Mouse (Mus musculus) gastrocnemius, postnatal 4 days (tissue): ENCODE data around the gene Ptgfrn. TPM values are rescaled to one million over a fixed set of nuclear protein-coding genes. Genes with fewer than 3 reads are reported as not detected.
A peak's percentile ranks its signal among the peaks of the same experiment; 100 is the strongest.

Experiments
- DNase-seq, 2 experiments: peaks; one replicate each; pipeline ENCODE4 v3.0.0; 2021 to 2022; ENCODE audit warnings: low spot score in 2 of 2, mixed read lengths in 2 of 2
- total RNA-seq, 2 experiments: library from RNA; stranded (reverse); gene quantifications; 2 replicates each; pipeline ENCODE4 v1.2.3; 2021

Ptgfrn gene
- total RNA-seq, 2 experiments from 2014 or later: 87.5 to 90.5 TPM

DNA sequence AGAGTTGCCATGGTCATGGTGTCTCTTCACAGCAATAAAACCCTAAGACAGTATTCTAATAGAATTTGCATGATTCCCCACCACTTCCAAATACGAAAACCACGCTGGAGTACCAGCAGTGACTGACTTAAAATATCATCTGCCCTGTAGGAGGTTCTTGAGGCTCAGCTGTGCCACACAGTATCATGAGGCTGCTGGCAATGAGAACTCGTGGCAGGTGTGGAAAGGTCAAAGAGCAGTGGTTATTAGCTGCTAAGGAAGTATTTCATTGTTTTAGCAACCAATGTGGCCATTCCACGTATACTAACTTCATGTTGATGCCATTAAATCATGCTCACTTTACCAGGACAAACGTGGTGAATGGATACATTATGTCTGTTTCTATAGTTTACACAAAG is 98.9 kb downstream of the Ptgfrn start:
- DNase-seq: no peak

DNA sequence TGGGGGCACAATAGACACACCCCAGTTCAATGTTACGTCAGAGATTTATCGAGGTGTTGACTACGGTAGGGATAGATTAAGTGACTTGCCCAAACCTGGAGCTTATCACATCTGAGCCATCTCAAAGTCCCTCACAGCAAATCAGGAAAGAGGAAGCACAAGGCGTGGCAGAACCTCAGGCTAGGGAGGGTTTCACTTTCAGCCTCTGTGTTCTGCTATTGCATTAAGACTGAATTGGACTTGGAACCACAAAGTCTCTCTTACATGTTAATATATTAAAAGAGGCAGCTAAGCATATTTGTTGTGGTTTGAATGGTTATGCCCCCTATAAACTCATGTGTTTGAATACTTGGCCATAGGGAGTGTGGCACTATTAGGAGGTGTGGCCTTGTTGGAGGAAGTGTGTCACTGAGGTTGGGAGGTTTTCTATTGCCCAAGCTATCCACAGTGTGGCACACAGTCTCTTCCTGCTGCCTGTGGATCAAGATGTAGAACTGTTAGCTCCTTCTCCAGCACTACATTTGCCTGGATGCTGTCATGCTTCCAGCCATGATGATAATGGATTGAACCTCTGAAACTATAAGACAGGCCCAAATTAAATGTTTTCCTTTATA is 99.4 kb downstream of the Ptgfrn start:
- no peak for DNase-seq

DNA sequence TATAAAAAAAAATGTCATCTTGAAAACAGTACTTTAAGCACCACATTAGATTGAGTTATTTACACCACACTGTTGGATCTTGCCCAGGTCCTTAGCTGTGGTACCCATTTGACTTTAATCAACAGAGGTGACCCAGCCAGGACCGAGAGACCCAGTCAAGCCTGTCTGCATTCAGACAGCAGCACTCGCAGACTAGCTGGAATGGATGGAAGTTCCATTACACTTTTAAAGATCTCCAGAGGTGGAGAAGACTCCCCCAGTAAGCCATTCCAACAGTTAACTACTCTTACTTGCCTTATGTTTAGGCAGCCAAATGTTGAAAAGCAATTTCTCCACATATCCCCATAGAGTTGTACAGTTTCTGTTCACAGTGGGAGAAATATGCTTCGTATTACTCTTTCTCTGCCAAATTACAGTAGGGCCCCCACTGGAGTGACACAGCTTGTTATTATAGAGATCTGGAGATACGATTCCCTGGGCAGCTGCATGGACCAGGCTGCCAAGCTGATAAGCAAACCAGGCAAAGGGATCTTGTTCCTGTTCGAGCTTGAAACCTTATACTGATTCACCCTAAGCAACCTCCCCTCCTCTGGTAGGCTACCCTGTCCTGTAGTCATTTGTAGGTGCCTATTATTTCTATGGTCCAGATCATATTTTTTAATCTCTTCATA is 102.8 kb downstream of the Ptgfrn start:
- DNase-seq: no peak

DNA sequence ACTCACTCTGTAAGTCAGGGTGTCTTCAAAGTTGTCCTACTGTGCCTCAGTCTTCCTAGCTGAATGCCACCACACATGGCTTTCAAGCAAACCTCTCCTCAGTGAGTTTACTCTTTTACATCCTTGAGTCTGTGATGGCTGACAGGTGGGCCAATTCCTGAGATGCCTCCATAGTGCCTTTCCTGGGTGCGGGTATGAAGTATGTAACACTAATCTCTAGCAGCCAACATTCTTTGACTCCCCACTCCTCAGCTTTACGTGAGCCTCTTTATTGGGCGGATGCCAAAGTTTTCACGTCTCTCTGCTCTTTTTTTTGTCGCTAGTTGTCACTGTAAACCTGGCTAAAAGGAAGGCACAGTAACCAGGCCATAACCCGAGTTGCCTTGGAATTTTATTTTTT is 104.7 kb downstream of the Ptgfrn start:
- no peak for DNase-seq

DNA sequence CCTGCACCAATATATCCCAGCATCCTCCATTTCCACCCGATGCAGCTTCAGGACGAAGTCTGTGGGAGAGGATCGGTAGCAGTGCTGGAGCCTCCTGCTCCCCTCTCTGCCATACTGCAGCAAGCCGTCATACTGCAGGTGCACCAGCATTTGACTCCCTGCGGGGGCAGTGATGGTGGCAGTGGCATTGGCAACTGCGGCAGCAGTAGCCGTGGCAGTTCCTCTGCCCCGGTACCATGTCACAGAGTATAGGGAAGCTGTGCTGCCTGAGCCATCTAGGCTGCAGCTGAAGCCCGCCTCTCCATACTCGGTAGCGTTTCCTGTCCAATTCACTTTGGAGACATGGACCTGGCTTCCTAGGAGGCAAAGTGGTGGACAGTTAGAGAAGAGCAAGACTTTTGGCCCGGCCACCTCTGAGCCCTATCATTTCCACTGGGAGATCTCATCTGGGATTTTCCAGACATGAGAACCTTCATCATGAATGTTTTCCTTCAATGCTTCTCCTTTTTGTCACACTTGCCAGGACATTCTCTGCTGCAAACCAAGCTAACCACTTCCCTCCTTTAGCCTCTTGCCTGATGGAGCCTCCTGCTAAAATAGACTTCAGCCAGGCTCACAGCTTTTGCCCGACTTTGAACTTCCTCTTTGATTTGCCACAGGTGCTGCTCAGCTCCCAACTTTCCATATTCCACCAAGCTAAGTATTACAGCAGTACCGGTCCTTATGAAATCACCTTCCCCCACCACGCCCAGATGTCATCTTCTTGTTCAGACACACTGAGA is 106.3 kb downstream of the Ptgfrn start:
- no peak for DNase-seq

DNA sequence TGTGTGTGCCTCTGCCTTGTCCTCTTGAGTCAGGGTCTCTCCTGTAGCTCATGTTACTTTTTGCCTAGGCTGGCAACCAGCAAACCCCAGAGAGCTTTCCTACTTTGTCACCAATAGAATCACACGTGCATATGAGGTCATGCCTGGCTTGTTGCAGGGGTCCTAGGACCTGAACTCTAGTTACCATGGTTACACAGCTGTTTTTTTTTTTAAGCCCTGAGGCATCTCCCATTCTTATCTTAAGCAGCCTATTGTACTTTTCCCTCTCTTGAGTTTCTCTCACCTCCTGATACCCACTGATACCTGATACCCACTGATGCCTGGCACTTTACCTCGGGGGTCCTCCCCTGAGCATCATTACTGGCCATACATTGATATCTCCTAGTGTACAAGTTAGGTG is 110.3 kb downstream of the Ptgfrn start:
- no peak for DNase-seq

DNA sequence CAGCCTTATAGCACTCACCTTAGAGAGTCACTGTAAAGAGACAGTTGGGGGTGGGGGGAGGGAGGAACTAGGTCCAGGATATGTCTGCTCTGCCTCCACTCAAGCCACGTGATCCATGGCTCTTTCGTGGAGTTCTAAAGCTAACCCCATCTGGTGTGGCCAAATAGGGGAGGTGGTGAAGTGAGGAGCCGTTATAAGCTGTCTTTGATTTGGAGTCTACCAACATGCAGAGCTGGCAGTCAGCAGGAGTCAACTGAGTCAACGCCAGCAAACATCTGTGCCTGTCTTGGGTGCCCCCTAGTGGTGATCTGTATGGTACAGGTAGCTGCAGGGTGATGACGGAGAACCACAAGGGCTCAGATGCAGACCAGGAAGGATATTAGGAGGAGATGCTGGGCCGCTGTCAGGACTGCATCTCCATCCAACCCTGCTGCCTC is 111.2 kb downstream of the Ptgfrn start:
- peak; percentile 31 to 72 for DNase-seq

DNA sequence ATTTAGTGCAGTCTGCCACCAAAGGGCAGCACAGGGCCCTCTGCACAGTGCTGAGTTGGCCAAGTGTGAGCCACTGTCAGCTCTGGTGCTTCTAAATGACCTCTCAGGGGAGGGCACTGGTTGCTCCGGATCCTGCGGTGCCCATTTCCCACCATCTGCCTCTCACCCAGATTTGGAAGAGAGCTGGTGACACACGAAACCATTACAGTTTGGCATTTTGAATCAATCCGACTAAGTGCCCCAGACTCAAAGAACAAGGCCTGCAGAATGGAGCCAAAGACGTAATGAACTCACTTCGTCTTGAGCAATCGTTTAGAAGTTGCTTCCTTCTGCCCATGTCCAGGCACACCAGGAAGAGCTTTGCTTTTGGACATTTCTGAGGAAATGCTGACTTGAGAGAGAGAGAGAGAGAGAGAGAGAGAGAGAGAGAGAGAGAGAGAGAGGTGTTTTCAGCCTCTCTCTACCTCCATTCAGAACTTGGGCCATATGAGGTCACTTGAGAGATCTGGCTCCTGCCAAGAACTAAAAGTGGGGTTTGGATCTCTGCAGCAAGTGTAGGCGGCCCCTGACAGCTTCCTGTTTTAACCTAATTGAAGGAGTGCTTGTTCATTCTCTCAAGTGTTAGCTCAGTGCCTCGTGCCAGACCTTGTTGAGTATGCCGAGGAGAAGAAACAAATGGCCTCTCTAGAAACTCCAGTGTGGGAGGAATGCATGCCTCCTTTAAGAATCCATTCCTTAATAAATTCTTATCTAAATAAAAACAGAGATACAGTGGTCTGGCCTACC is 112.1 kb downstream of the Ptgfrn start:
- no peak for DNase-seq

DNA sequence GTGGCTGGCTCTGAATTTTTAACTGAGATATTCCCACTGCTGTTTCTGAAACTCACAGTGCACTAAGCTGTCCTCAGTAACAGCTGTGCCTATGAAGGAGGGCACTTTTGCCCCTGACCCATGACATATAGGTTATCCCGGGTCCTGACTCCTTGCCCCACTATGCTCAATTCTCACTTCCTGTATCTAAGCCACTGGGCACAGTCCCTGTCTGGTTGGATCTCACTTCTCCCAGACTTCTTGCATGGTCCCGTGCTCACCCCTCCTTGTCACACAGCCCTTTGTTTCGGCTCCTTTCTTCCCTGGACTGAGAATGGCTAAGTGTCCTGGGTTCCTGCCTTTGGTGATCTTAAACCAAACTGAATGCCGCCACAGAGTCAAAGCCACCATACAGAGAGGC is 115.8 kb downstream of the Ptgfrn start:
- no peak for DNase-seq

DNA sequence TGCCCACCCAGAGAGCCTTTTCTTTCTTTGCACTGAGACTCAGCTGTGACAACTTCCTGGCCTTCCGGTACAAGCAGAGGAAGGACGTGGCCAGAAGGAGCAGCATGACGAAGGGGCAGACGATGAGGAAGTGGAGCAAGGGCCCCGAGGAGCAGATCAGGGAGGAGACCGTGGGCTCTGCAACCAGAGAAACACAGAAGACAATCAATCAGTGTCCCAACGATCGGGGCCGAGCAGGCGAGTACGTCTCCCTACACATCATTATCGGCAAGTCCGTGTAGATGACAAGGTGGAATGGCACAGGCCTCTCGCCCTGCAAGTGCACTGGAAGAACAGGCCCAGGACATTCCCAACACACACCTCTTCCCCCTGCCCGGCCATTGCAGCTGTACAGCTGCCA is 116.4 kb downstream of the Ptgfrn start:
- no peak for DNase-seq

DNA sequence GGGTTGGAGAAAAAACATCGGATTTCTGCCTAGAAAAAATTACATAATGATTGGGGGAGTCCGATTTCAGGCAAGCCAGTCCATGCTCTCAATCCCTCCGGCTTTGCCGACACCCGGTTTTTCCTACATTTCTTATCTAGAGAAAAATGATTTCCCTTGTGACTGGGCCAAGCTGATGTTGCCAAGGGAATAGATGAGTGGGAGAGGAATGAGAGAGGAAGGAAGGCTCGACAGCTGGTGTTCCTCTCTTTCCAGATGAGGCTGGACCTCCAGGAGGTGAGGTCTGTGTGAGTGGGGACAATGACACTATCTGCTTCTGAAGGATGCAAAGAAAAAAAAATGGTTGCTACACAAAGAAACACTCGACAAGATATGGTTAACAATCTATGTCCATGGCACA is 116.9 kb downstream of the Ptgfrn start:
- no peak for DNase-seq

Other genes with a start within 250 kb of the Ptgfrn start
- 10 to 100 TPM; 15.1 to 15.9 TPM for gene Trim45, start 188.1 kb downstream of the Ptgfrn start, total RNA-seq
- gene Ttf2, start 140.6 kb downstream of the Ptgfrn start, total RNA-seq: 1 to 10 TPM; 6.9 to 8.5 TPM
- under 1 TPM; 0.57 to 0.91 TPM for gene Cd101, start 80.7 kb downstream of the Ptgfrn start, total RNA-seq
- gene Cd2, start 177.7 kb upstream of the Ptgfrn start, total RNA-seq: under 1 TPM in 1 of 2 experiments, not detected in 1; 0.47 TPM